Mouse (Mus musculus): ENCODE measurements at regions not wholly inside any gene's neighbourhood (a gene's known extent, or its start where the extent isn't known, plus 50 kb on each side); places are given as distances from the start of the nearest gene placed in this dataset.

DNA sequence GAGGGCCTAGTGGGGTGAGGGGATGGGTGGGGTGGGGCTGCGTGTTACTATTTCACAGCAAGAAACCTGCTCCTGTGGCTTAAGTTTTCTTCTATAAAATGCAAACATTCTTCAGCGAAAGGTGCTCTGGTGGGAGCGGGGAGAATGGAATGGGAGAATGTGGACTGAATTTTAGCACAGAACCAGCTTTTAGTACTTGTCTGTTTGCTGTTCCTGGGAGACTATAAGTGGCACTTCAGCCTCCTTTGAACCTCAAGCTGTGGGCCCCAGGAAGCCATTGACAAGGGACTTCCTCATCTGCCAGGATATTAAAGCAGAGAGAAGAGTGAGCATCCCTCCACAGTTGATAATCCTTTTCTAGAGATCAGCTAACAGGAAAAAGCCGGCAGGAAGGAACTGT, 580.2 kb downstream of the Zfp706 start:
- intact Hi-C loops (cut with DNase I): no loop called here

DNA sequence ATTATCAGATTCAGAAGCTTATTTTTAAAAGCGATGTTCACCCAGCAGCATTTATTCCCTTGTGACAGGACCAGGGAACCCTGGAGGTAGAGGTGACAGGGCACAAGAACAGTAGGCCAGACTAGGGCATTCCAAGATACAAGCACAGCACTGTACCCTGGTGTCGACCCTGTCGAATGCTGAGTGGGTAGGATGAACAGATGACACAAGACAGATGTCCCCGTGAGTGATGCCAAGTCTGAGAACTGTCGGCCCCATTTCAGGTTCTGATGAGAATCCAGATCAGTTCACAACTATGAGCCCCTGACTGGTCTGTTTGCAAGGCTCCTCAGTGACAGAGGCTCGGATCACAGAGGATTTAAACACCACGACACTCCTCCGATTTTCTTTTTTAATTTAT, 581.7 kb downstream of the Zfp706 start:
- intact Hi-C loops (cut with DNase I): no loop called here

DNA sequence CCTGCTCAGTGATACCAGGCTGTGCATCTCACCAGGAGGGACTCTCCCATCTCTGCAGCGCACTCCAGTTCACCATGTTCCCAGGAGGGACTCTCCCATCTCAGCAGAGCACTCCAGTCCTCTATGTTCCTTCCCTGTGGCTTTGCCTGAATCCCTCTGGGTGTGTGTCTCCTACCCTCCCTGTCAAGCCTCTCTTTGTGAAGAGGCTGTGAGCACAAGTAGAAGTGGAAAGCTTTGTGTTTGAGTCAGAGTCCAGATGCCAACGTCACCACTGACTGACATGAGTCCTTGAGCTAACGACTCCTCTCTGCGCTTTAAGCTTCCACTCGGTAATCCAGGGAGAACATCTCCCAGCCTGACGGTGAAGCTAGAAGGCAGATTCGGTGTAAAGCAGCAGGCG, 583.5 kb downstream of the Zfp706 start:
- intact Hi-C loops (cut with DNase I): no loop called here

DNA sequence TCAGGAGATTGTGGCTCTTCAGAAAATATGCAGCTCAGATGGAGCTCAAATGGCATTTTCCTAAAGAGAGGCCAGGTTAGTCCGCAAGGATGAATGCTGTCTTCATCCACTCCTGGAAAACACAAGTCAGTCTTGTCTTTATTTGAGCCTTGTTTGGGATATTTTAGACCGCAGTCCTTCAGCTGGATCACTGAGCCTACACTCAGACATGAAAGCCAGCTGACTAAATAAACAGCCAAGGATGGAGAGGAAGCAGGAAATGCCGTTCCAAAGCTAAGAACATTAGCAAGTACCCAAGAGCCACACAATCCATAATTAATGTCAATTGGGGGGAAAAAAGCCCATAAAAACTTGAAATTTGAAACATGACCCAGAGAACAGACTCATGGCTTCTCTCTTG, 584.8 kb downstream of the Zfp706 start:
- intact Hi-C loops (cut with DNase I): no loop called here

DNA sequence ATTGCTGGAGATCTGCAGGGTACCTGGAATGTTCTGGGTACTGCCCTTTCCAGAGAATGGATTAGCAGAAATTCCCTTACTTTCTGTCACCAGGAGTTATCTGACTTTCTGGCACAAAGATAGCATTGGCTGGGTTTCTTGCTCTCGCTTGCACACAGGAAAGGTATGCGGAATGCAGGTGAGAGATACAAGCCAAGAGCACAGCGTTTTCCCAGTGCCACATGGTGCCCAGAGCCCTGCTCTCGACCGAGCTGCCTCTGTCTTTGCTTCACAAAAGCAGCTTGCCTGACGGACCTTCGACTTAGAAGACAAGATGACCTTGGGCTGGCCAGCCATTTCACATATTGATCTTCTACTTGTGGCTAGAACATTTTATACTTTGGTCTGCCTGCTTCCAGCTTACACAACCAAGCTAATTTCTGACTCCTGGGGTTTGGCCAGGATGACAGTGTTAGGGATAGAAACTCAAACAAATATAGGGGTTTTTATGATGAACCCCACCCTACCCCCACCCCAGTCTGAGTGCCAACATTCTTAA, 587.6 kb downstream of the Zfp706 start:
- intact Hi-C loops (cut with DNase I): no loop called here

DNA sequence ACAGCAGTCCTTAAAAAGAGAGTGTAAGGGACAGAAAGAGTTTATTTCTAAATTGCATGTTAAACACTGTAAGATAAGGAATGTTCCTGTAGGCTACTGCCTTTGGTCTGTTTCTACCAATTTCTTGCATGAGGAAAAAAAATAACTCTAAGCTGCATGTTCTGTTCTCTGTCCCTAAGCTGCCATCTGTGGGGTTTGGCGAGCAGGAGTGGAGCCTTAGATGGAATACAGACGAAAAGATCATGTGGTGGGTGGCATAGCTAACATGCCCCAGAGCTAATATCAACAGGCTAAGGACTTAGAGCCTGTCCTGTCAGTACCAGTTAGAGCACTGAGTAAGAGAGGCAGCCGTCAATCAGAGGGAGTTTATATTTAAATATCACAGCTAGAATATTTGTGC, 590.1 kb downstream of the Zfp706 start:
- intact Hi-C loops (cut with DNase I): no loop called here

DNA sequence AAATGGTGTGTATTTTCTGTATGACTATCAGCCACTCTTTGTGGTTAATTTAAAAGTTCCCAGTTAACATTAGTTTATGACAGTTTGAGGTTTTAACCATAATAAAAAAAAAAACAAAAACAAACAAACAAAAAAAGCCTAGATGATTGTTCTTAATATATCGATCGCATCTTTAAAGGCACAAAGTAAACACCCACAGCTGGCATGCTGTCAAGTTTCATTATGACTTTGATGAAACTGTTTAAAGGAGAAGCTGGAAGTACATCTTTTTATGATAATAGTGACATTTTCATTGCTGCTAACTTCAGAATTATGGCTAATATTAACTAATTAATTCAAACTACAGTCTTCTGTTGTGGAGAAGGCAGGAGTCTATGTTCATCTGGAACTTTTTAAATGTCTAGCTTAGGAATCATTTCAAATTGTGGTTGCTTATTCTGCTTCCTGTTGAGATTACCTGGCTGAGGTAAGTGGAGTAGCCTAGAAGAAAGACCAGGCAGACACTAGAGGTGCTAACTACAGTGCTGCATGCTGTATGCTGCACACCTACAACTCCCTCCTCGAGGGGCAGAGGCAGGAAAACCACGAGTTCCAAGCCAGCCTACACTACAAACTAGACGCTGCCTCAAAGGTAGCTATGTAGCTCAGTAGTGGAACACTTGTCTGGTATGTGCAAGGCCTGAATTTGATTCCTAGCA, 591.9 kb downstream of the Zfp706 start:
- intact Hi-C loops (cut with DNase I): no loop called here

DNA sequence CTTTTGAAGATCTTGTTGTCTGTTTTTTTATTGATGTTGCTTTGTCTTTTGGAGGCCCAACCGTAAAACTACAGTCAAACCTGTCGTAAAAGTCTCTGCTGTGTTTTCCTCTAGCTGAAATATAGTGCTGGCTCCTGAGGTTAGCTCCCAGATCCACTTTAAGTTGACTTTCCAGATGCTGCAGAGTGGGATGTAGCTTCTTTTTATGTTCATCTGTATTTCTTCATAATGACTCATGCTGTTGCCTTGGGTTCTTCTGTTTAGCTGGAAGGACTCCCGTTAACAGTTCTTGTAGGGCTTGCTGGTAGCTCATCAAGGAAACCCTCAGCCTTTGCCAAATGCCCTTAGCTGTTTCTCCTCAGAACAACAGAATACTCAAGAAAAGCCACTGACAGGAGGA, 595.6 kb downstream of the Zfp706 start:
- intact Hi-C loops (cut with DNase I): no loop called here

DNA sequence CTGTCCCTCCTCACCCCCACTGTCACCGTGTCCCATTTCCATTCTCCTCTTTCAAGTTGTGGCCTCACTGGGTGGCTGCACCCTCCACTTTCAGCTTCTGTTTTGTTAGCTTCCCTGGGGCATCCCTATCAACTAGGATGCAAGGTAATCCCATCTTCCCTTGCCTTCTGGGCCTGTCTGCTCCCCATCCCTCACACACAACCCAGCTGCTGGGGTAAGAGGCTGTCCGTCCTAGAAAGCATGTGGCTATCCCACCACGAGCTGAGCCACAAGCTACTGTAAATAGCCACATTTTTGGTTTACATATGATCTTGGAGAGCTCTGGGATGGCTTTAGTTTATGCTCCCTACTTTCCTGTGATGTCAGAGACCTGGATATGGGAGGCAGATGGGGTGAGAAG, 602.1 kb downstream of the Zfp706 start:
- intact Hi-C loops (cut with DNase I): no loop called here

DNA sequence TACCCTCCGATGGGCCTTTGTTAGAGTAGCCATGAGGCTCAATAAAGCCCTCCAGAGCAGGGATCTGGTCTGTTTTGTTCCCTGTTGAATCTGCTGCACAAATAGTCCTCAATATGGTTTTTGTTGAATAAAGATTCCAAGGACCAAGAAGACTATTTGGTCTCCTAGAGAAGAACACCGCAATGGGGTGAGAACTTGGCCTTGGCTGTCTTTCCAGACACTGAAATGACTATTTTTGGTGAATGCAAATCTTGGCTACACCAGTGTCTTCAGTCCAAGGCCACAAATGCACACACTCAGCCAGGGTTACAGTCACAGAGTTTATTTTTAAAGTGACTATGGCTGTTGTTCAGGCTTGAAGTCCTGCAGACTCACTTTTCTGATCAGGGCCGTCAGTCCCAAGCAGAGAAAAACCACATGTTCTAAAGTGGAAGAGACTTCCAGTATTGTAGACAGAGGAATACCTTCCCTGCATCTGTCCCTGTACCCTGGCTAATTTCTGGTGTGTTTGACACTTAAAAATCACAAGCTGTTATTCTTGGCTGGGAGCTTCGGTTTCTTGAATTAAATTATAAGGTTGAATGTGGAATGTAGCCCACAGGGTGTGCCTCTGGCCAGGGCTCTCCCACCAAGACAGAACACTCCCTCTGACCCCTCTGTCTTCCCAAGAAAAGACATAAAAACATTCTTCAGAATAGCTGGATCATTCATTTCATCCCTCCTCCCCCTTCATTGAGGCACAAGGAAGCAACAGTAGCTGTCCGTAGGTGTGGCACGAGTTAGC, 604.0 kb downstream of the Zfp706 start:
- intact Hi-C loops (cut with DNase I): no loop called here

DNA sequence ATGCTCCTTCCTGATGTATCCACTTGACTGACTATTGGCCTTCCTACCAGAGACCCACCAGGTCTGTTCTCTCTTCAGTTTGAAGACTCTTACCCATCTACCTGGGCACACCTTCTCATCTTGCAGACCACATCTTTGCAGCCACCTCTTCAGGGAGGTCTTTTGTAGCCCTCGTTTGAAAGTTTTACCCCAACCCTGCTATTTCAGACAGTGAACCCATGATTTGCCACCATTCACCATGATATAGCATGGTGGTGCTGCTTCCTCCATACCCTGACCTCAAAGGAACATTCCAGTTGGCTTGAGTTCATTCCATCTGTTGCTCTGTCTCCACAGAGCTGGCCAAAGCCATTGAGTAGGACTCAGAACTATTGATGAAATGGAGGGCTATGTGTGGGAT, 605.5 kb downstream of the Zfp706 start:
- intact Hi-C loops (cut with DNase I): no loop called here

DNA sequence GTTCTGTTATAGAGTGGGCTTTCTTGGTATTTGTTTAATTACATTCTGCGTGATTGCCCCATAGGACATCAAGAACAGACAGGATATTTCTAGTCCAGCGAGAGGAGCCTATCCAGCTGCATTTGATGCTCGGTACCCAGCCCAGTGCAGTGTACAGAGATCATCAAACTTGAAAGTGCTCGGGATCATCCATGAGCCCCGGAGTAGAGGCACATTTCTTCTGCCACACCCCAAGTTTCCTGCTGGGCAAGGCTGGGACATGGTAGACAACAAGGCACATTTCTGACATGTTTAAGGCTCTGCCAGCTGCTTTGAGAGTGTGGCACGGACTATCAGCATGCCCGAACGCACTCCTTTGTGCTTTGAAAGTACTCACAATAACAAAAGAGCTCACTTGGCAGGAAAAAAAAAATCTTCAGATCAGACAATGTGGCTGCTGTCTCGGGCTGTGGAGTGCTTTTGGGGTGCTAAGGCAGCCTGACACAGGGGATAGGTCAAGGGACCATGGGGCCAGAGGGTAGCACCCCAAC, 607.2 kb downstream of the Zfp706 start:
- intact Hi-C loops (cut with DNase I): no loop called here

DNA sequence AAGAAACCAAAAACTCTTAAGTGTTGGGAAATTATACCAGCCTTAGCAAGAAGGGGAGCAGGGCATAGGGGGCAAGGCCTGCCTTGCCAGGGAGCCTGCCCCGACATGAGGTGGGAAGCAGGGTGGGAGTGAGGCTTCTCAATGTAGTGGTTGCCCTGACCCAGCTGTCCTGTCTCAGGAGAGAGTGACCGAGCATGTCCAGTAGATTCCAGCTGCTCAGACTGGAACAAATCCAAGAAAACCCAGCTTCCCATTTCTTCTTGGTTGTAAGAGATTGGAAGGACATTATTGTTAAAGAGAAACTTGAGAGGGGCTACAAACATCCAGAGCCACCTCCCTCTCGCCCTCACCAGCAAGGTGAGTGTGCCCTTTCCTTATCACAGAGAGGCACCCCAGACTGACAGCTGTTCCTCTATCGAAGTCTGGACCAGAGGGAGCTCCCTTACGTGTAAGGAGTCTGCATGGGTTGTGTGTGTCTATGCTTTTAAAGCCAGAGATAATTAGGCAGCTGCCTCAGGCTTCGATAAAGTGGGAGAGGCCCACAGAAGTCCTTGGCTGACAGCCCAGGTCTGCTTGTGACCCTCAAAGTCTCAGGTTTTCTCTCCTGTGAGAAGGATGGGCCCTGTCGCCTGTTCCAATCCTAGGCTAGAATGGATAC, 608.1 kb downstream of the Zfp706 start:
- intact Hi-C loops (cut with DNase I): no loop called here

DNA sequence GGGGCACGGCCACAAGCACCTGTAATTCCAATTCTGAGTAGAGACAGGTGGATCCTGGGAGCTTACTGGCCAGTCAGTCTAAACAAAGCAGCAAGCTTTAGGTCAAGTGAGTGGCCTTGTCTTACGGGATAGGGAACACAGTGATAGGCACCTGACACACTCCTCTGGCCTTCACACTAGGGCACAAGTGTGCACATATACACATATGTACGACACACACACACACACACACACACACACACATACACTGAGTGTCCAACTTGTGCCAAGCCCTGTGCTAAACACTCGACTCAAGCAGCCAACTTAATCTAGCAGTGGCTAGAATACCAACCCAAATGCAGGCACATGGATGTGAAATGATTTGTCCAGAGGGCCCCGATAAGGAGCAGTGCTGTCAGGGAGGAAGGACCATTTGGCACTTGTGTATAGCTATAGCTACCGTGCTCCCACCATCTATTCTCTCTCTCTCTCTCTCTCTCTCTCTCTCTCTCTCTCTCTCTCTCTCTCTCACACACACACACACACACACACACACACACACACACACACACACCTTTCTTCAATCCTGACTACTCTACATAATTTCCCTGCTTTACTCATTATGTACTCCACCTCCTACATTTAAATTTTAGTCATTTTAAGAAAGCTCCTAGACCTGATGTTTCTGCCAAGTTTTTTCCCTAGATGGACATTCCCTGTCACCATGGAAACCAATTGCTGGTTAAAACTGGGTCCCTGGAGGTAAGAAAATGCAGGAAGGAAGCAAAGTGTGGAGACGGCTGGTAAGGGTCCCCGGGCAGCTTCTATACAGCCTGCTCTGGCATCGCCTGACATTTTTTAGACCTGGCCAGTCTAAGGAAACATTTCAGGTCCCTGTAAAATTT, 609.2 kb downstream of the Zfp706 start:
- intact Hi-C loops (cut with DNase I): no loop called here

DNA sequence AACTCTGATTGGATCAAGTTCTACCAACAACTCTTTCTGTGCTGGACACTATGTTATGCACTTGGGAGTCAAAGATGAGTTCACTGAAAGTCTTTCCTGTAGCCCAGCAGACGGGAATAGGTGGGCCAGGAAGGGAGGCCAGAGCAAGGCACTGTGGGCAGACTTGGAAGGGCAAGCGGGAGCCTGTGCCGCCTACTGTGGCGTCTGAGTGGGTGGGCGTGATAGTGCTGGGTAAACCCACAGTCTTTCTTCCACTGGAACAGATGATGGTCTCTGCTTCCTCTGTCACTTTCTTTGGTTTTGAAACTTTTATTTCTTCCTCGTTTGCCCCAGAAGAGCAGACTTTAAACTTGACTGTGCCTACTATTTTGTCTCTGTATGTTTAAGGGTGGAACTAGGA, 610.8 kb downstream of the Zfp706 start:
- intact Hi-C loops (cut with DNase I): no loop called here

DNA sequence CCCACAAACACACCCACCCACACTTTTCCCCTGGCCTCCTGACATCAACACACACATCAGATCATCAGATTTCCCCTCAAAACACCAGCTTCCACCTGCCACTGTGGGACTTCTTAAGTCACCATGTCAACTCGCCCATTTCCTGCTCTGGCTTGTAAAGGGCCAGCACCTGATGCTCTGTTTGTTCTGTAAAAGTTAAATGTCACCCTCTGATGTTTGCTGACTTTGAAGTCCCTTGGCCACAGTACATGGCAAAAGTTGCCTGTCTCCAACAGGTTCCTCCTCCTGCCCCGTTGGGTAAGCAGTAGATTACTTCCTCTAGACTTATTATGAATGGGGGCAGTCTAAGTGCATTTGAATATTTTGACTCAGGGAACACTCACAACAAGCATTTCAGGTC, 611.3 kb downstream of the Zfp706 start:
- intact Hi-C loops (cut with DNase I): no loop called here

DNA sequence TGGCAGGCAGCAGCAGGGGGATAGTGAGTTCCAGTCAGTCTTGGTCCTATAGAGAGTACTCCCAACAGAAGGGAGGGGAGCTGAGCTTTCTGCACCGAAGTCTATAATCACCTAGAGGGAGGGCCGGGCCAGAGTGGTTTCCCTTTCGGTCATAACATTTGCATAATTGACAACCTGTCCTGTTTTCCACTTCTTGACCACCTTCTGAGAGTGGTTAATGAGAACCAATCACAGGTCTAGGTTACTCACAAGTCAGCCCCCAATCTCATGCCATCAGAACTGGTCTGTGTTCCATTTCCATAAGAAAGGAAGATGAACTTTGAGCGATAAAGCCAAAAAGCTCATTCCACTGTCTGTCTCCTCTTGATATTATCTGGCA, 611.9 kb downstream of the Zfp706 start:
- intact Hi-C loops (cut with DNase I): no loop called here

DNA sequence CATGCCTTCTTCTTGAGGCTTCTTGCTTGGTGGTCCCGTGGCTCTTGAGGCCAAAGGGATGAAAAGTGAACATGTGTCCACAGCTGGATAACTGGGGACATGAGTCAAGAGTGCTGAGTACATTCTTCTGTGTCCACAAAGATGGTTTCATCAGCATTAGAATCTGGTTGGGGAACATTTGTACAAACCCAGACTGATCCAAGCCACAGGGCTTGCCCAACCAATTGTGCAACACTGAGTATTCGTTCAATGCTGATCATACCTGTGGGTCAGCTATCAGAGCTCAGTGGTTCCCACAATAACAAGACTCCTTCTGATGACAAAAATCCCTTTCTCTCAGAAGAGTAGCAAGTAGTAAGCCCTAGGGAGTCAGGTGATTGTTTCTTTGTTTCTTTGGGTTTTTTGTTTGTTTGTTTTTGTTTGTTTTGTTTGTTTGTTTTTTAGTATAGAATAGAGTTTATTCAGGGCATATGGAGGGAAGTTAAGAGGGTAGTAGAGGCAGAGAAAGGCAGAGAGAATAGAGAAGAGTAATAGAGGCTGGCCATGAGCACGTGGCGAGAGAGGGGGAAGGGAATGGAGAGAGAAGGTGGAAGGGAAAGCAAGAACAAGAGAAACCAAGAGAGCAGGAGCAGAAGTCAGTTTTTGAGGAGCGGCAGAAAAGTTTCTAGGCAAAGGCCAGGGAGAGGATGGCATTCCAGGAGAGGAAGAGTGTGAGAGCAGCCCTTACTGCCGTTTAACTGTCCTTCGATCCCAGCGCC, 612.5 kb downstream of the Zfp706 start:
- intact Hi-C loops (cut with DNase I): no loop called here

DNA sequence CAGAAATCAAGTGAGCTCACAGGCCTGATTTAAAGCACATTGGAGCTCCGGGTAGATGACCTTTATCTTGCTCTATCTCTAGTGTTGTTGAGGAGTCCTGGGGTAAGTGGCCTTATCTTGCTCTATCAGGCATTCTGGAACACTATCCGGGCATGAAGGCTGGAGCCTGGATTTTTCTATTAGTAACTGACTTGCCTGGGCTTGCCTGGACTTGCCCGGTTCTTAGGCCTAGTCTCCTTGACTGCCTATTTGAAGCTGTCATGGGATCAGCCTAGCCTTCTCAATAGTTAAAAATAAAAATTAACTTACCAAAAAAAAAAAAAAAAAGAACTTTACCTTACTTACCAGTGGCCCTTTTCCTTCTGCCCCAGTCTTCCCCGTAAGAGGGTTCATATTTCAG, 617.8 kb downstream of the Zfp706 start:
- intact Hi-C loops (cut with DNase I): no loop called here

DNA sequence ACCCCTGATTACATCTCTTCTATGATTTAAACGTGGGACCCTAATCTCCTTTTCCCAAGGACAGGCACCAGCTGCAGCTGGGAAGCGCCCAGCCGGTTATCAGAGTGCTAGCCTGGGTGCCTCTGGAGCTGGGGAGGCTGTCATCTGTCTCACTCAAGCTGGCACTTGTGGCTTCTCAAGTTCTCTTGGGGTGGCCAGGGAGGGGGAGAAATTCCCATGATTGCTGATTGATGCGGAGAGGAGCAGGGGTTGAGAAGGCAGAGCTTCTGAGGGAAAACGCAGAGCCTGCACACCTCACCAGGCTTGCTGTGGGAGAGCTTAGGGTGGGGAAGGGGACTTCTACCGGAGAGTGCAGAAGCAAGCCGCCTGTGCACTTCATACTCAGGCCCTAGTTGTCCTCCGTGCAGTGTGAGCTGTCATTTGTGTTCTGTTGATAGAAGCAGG, 626.3 kb downstream of the Zfp706 start:
- intact Hi-C loops (cut with DNase I): no loop called here
